Mouse (Mus musculus) B cell, adult 2 months (primary cell): ENCODE measurements around the gene Pdxdc1.
A peak's percentile ranks its signal among the peaks of the same experiment; 100 is the strongest.
"Not testable (repeated sequence)": the region's sequence is repeated elsewhere in the genome, so short reads cannot be mapped to it uniquely, and the experiment has no call there.

Source experiments
- DNase-seq, 2 experiments: peaks; one replicate each; pipeline ENCODE4 v3.0.0; 2022

The Pdxdc1 gene

GRCm38 (mm10) chr16:13812152-13812551 is 90.8 kb downstream of the Pdxdc1 start:
- no peak for DNase-seq

- no peak for DNase-seq
Measured at GRCm38 (mm10) chr16:13808410-13808809, 94.5 kb downstream of the Pdxdc1 start.

GRCm38 (mm10) chr16:13807616-13808015 is 95.3 kb downstream of the Pdxdc1 start:
- DNase-seq, result no peak

- DNase-seq, result no peak
Measured at GRCm38 (mm10) chr16:13804666-13805065, 98.3 kb downstream of the Pdxdc1 start.

- no peak for DNase-seq
Measured at GRCm38 (mm10) chr16:13801231-13801630, 101.7 kb downstream of the Pdxdc1 start.

DNA sequence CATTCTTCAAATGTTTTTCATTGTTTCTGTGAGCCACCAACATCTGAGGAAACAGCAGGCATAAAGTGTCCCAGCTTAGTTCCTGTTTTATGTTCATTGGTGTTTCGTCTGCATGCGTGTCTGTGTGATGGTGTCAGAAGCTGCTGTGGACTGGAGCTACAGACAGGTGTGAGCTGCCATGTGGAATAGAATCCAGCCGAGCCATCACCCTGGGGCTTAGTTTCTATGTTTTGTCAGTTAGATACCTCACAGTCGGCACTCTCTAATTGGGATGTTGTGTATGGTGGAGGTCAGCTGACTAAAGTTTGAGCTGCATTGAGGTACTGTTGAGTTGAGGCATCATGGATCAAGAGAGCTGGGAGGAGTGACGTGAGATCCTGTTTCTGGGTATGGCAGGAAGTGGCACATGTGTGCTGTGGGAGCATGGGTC is 106.2 kb downstream of the Pdxdc1 start:
- DNase-seq, result peak; percentile 56 to 60

DNA sequence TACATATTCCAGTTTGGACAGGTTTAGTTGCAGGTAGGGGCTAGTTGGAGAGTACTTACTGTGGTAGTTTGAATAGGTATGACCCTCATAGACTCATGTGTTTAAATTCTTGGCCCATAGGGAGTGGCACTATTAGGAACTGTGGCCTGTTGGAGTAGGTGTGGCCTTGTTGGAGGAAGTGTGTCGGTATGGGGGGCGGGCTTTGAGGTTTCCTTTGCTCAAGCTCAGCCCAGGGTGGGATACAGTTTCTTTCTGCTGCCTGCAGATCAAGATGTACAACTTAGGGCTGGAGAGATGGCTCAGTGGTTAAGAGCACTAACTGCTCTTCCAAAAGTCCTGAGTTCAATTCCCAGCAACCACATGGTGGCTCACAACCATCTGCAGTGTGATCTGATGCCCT is 109.5 kb downstream of the Pdxdc1 start:
- not testable (repeated sequence) for DNase-seq

GRCm38 (mm10) chr16:13785932-13786331 is 117.0 kb downstream of the Pdxdc1 start:
- no peak for DNase-seq
